8 mouse cellular contexts compared by ENCODE assay signal in genomic region chr2:30711853-30712498, GRCm38 (mm10).
A peak's percentile ranks its signal among the peaks of the same experiment; 100 is the strongest.
DNase-seq lines count a peak whose midpoint lies in the region; ATAC-seq lines count a peak whose summit lies in the region.

No protein-coding gene starts in this region.

- peak overlapping the region; percentile 47 for H3K4me3 ChIP-seq in hindbrain, embryonic 16.5 days (ENCODE audit: low read length)

- peak overlapping the region; percentile 91 for H3K27ac ChIP-seq in hindbrain, embryonic 16.5 days (ENCODE audit: low read depth, low read length)

- intact Hi-C loops in left cerebral cortex, postnatal 25 days (cut with DNase I), result loop anchor here (2.0 kb wide), 1 partner anchor 83 kb away; no protein-coding TSS in a partner anchor

- no peaks in the 10 kb centered on the region for H3K36me3 ChIP-seq in hindbrain, embryonic 16.5 days (ENCODE audit: control insufficient read depth, insufficient read depth, low read length)

- ATAC-seq in hindbrain, embryonic 16.5 days, result peak; percentile 53
- peak; percentile 45 for ATAC-seq in megakaryocyte progenitor cell, adult 5-6 weeks (replicated peaks; ENCODE audit: poor library complexity)
- no peak for ATAC-seq in megakaryocyte-erythroid progenitor cell, adult 5-6 weeks (replicated peaks; ENCODE audit: low FRiP score, low TSS enrichment, poor library complexity, severe bottlenecking)

- H3K27me3 ChIP-seq in hindbrain, embryonic 16.5 days (replicated peaks; ENCODE audit: control insufficient read depth, insufficient read depth, low read length), result no peaks in the 10 kb centered on the region

- WGBS in hindbrain, embryonic 16.5 days, result 2% methylated on average over 46 of the region's 63 CpGs

- DNase-seq in R1 (ENCODE audit: low read depth, low spot score), result peak; percentile 59
- DNase-seq in cerebellum, postnatal 10 days, result peak; percentile 85 to 88
- DNase-seq in gastrocnemius, adult 8-10 months (ENCODE audit: low spot score in 2 of 2), result peak; percentile 88 to 91
- peak; percentile 84 to 94 for DNase-seq in left cerebral cortex, postnatal 25 days (ENCODE audit: low spot score in 2 of 2)
- DNase-seq in spleen, adult 12 weeks (ENCODE audit: low spot score), result peak; percentile 69

- H3K4me1 ChIP-seq in hindbrain, embryonic 16.5 days (ENCODE audit: control insufficient read depth, insufficient read depth, low read depth, low read length), result peaks cover 52% of the 10 kb centered on the region

- H3K4me2 ChIP-seq in hindbrain, embryonic 16.5 days (ENCODE audit: low read length), result peak overlapping the region; percentile 87

- H3K9me3 ChIP-seq in hindbrain, embryonic 16.5 days (ENCODE audit: control insufficient read depth, low read length), result no peaks in the 10 kb centered on the region

- peak overlapping the region; percentile 83 for H3K9ac ChIP-seq in hindbrain, embryonic 16.5 days (ENCODE audit: low read depth, low read length)
